Mouse (Mus musculus) thymus, postnatal 0 days (tissue): ENCODE results near the gene P4ha1. TPM values are rescaled to one million over a fixed set of nuclear protein-coding genes. Genes with fewer than 3 reads are reported as not detected.
"Not testable (repeated sequence)": the region's sequence is repeated elsewhere in the genome, so short reads cannot be mapped to it uniquely, and the experiment has no call there.

ENCODE experiments used
- DNase-seq: peaks from one replicate; pipeline ENCODE4 v3.0.0-alpha.2; 2015; ENCODE audit warnings: low spot score
- polyA plus RNA-seq: library from polyadenylated mRNA; unstranded; fragments of >200 nt; fragmentation: Nextera tagmentation; extraction: Ambion mirVana; gene quantifications from 2 replicates; pipeline ENCODE4 v1.2.1, GENCODE M21; 2015

P4ha1 gene
- polyA plus RNA-seq, result 16.3 and 18.2 TPM in 2 replicates

DNA sequence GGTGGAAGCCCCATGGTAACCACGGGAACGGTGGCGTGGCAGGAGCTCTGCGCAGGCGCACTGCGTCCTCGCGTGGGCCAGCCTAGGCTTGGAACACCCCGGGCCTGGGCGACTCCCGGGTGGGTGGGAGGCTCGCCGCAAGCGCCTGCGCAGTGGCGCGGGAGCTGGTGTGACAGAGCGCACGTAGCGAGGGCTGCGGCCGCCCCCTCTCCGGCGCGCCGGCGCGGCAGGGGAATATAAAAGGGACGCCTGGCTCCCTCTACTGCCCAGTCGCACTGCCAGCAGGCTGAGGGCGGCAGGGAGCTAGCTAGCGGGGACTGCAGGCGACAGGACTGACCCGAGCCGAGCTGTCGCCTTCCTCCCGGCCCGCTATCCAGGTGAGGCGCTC, at the start of gene P4ha1:
Gene P4ha1, plus strand, starts transcription at position 197 of the 388 bp plus-strand sequence.
- DNase-seq, result peak; percentile 99

DNA sequence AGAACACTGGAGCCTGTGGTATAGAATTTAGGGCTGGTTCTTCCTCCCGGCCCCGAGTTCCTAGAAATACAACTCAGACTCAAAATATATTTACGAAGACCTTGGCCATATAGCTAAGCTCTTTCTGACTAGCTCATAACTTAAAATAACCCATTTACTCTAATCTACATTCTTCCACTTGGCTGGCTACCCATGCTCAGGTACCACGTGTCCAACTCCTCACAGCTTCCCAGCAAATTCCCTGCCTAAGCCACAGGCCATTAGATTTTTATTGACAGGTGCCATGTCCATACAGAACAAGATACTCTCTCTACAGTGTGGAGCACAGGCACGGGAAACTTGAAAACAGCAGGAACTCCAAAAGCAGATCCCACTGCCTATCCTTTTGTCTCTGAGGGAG, 47.4 kb upstream of the P4ha1 start:
- DNase-seq, result no peak

- DNase-seq, result no peak
These were observed 46.0 kb upstream of the P4ha1 start for GRCm38 (mm10) chr10:59277116-59277515.

GRCm38 (mm10) chr10:59277729-59278475, 45.2 kb upstream of the P4ha1 start:
- no peak for DNase-seq

DNA sequence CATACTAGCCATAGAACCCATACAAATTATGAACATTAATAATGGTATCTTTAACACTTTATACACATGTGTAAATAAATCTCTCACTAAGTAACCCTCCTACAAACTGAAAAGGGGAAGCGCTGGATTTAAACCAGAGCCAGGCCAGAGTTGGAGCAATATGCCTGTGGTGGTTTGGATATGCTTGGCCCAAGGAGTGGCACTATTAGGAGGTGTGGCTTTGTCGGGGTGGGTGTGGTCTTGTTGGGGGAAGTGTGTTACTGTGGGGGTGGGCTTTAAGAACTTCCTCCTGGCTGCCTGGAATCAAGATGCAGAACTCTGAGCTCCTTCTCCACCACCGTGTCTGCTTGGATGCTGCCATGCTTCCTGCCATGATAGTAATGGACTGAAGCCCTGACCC, 39.9 kb upstream of the P4ha1 start:
- no peak for DNase-seq

DNA sequence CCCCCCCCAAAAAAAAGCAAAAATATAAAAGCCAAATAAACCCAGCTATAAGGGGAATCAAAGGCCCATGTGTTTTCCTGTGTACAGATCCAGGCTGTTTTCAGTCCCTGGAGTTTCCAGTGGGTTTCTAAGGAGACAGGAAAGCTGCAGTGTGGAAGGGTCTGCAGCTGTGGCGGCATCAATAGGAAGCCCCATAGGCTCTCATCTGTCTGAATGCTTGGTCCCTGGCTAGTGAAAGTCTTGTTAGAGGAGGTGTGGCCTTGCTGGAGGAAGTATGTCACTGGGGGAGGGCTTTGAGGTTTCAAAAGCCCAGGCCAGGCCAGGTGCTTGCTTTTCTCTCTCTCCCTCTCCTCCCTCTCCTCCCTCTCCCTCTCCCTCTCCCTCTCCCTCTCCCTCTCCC, 39.3 kb upstream of the P4ha1 start:
- DNase-seq, result no peak

- no peak for DNase-seq
These were observed 37.6 kb upstream of the P4ha1 start for GRCm38 (mm10) chr10:59285530-59285929.

DNA sequence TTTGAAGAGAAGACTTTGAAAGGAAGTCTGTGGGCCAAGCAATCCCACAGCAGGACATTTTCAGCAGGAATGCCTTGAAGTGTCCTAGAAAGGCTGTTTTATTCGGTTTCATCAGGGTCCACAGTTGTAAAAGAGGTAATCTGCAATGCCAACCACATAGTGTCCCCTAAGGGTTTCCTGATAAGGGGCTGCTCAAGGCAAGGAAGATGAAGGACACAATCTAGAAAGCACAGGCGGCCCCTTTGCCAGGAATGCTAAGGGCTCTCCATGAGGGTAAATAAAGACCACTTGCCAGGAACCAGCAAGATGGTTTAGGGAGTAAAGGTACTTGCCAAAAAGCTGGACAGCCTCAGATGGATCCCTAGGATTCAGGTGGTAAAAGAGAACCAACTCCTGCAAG, 35.8 kb upstream of the P4ha1 start:
- DNase-seq, result no peak

GRCm38 (mm10) chr10:59287662-59288061, 35.4 kb upstream of the P4ha1 start:
- no peak for DNase-seq

DNA sequence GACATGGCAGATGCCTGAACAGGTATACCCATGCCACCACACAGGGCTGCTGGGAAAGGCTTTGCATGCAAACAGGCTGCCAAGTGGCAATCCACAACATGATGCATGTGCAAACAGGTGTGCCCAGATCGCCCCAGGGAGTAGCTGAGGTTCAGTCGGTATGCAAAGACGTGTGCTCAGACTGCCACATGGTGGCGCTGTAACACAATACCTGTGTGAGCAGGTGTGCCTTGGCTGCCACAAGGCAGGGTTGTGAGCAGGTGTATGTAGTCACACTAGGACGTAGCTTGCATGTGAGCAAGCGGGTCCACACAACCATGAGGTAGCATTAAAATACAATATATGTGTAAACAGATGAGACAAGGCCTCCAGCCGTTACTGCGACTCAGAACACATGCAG, 34.0 kb upstream of the P4ha1 start:
- peak; percentile 11 for DNase-seq

DNA sequence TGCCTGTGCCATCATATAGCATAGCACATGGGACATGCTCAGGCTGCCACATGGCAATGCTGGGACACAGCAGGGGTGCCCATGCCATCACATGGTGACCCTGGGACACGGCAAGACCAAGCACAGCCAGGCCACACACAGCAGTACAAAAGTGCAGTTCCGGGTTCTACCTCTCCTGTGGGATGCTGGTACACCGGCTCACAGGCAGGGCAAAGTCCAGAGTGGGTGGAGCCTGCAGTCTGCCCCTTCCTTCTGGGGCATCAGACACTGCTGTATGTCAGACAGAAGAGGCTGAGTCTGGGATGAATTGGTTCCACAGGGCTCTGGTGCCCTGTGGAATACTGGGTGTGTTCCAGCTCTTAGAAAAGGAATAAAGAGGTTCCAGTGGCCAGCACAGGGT, 31.6 kb upstream of the P4ha1 start:
- no peak for DNase-seq

- no peak for DNase-seq
These were observed 31.0 kb upstream of the P4ha1 start for GRCm38 (mm10) chr10:59292079-59292478.

DNA sequence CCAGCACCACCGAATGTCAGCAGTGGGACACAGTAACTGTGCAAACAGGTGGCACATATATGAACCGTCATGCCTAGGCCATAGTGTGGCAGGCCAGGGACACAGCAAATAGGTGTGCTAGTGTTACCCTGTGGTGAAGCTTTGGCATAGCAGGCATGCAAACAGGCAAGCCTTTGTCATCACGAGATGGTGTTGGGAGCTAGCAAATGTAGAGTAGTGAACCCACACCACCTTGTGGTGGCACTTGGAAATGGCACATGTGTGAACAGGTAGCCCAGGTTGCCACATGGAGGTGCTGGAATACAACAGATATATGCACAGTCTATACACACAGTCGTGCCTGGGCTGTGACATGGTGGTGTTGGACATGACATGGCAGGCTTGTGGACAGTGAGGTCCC, 30.5 kb upstream of the P4ha1 start:
- peak; percentile 71 for DNase-seq

GRCm38 (mm10) chr10:59295241-59295811, 27.8 kb upstream of the P4ha1 start:
- peak; percentile 76 for DNase-seq

DNA sequence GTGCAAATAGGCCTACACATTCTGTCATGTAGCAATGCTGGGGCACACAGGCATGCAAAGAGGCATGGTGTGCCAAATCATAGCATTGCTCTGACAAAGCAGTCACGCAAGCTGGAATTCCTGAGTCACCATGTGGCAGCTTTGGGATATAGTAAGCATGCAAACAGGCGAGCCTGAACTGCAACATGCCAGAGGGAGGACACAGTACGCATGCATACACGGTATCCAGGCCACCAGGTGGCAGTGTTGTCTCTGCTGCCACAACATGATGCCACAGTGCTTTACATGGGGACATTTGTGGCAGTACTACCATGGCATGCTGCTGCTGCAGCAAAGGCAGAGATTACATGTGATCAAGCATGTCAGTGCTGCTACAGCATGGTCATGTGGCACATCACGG, 26.8 kb upstream of the P4ha1 start:
- peak; percentile 76 for DNase-seq

GRCm38 (mm10) chr10:59302671-59303070, 20.4 kb upstream of the P4ha1 start:
- DNase-seq, result not testable (repeated sequence)

GRCm38 (mm10) chr10:59308993-59309715, 13.9 kb upstream of the P4ha1 start:
- DNase-seq, result no peak

GRCm38 (mm10) chr10:59310124-59310523, 13.0 kb upstream of the P4ha1 start:
- no peak for DNase-seq

- DNase-seq, result no peak
These were observed 12.2 kb upstream of the P4ha1 start for GRCm38 (mm10) chr10:59310691-59311457.

GRCm38 (mm10) chr10:59311881-59312280, 11.2 kb upstream of the P4ha1 start:
- DNase-seq, result no peak

DNA sequence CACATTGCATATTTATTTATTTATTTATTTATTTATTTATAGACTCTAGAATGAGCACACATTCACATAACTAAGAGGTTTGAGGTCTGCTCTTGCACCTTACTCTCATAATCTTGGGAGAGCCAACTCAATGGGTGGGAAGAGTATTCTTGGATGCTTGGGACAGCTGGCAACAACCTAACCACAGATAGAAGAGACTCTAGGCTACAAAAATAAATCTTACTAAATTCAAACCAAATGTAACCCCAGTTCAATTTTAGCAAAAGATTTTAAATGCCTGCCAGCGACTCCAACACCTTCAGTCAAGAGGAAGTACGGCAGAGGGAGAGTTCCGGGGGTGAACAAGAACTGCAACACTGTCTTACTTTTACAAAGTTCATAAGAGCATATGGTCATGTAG, 2.0 kb upstream of the P4ha1 start:
- DNase-seq, result no peak

DNA sequence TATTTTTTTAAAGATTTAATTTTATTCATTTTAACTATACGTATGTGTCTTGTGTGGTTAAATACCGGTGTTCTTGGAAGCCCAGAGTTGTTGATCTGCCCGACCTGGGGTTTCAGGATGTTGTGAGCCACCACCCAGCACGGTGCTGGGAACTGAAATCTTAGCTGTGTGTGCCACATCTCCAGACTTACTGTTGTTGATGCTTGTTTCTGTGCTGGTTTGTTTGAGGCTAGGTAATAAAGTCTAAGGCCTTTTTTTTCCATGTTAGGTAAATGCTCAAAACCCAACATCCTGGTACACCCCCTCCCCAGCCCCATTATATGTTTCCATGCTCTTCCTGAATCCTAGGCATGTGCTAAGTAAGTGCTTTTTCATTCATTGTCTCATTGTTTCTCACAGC, 825 bp upstream of the P4ha1 start:
- DNase-seq, result no peak
